Mouse (Mus musculus) liver, adult 2 months (tissue): Measurements from ENCODE around the gene Nlrx1. TPM values are rescaled to one million over a fixed set of nuclear protein-coding genes. Genes with fewer than 3 reads are reported as not detected.

Experiments
- DNase-seq: peaks from one replicate; pipeline ENCODE4 v3.0.0-alpha.2; 2011; ENCODE audit warnings: low read depth, low spot score; ENCODE audit errors: extremely low read depth
- H3K27ac ChIP-seq: fragments of 200-500 bp; replicated peaks from 2 replicates; pipeline ENCODE4 v1.5.1; 2012; ENCODE audit warnings: low read depth, mild to moderate bottlenecking, control low read depth, inconsistent platforms, low read length; ENCODE audit not compliant: insufficient read depth
- H3K27me3 ChIP-seq: fragments of 200-500 bp; 2 replicates; pipeline ENCODE4 v1.6.1; 2012; ENCODE audit warnings: mild to moderate bottlenecking, moderate library complexity, low read length, inconsistent platforms; ENCODE audit not compliant: control insufficient read depth, insufficient read depth
- H3K36me3 ChIP-seq: fragments of 200-500 bp; 2 replicates; pipeline ENCODE4 v1.6.1; 2012; ENCODE audit warnings: low read length, inconsistent platforms; ENCODE audit not compliant: control insufficient read depth, insufficient read depth
- H3K4me1 ChIP-seq: fragments of 200-500 bp; 2 replicates; pipeline ENCODE4 v1.6.1; 2011; ENCODE audit warnings: low read length; ENCODE audit not compliant: control insufficient read depth, insufficient read depth
- H3K4me3 ChIP-seq: fragments of 200-500 bp; 2 replicates; pipeline ENCODE4 v1.5.1; 2011; ENCODE audit warnings: low read depth, mild to moderate bottlenecking, control low read depth, low read length, moderate library complexity; ENCODE audit not compliant: insufficient read depth
- H3K79me2 ChIP-seq: fragments of 200-500 bp; 2 replicates; pipeline ENCODE4 v1.6.1; 2012; ENCODE audit warnings: inconsistent platforms, mild to moderate bottlenecking, low read length, moderate library complexity; ENCODE audit not compliant: control insufficient read depth, insufficient read depth
- H3K9ac ChIP-seq: fragments of 200-500 bp; 2 replicates; pipeline ENCODE4 v1.6.1; 2012; ENCODE audit warnings: low read depth, mild to moderate bottlenecking, control low read depth, inconsistent platforms, low read length
- CTCF ChIP-seq: fragments of 200-500 bp; IDR thresholded peaks from 2 replicates; pipeline ENCODE4 v1.5.1; 2011; ENCODE audit warnings: low read depth, low read length, control low read depth
- POLR2A ChIP-seq: fragments of 200-500 bp; IDR thresholded peaks from 2 replicates; pipeline ENCODE4 v1.6.1; 2011; ENCODE audit warnings: low read length, control low read depth; ENCODE audit not compliant: insufficient read depth; ENCODE audit errors: extremely low read depth
- WGBS: fragments of 180-500 bp; shearing (Covaris S2); methylation state at CpG from one replicate; pipeline ENCODE4 v1.1.7; 2018; 5-methylcytosine and 5-hydroxymethylcytosine counted together
- polyA plus RNA-seq: library from polyadenylated mRNA; depleted of rRNA; stranded (reverse); fragments of >200 nt; gene quantifications from 2 replicates; pipeline ENCODE4 v1.2.3, GENCODE M21; 2012; rRNA removed
- total RNA-seq: library from RNA; depleted of rRNA; stranded (reverse); fragments of >200 nt; gene quantifications from 2 replicates; pipeline ENCODE4 v1.2.3, GENCODE M21; 2014; rRNA removed

Nlrx1 gene
- total and polyA plus RNA-seq, 2 experiments: 3.5 to 10.0 TPM

GRCm38 (mm10) chr9:44209416-44209815 lies 59.0 kb downstream of the Nlrx1 start:
- H3K4me3 ChIP-seq: no peak overlapping the region
- no peaks in the 10 kb centered on the region for H3K4me1 ChIP-seq
- TF ChIP-seq POLR2A (no peak), CTCF (no peak)
- H3K36me3 ChIP-seq: no peaks in the 10 kb centered on the region
- 81% methylated on average over 4 of the region's 4 CpGs for WGBS
- no peak overlapping the region for H3K9ac ChIP-seq
- peaks cover 16% of the 10 kb centered on the region; the same call in 1 of the 2 replicates for H3K79me2 ChIP-seq
- H3K27me3 ChIP-seq: no peaks in the 10 kb centered on the region
- no peak for DNase-seq
- H3K27ac ChIP-seq: no peak overlapping the region

DNA sequence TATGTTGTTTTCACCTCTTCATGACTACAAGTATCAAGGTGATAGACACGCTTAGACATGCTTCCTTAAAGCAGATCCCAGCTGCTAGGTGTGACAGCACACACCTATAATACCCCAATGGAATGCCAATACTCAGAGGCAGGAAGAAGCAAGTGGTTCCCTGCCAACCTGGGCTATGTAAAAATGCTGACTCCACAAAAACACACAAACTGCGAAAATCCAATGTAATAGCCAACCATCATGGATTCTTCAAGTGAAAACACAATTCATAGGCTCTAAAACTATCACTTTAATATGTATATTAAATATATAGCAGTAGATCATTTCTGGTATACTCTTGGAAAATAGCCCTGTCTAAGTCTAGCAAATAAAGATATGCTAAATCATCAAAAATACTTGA lies 60.6 kb downstream of the Nlrx1 start:
- TF ChIP-seq POLR2A (no peak), CTCF (no peak)
- H3K4me3 ChIP-seq: no peak overlapping the region

More for the DNA sequence above, 60.6 kb downstream of the Nlrx1 start:
- no peaks in the 10 kb centered on the region for H3K36me3 ChIP-seq
- no peaks in the 10 kb centered on the region for H3K4me1 ChIP-seq
- no peaks in the 10 kb centered on the region for H3K27me3 ChIP-seq
- no peak overlapping the region for H3K27ac ChIP-seq
- H3K79me2 ChIP-seq: peaks cover 18% of the 10 kb centered on the region; the same call in 1 of the 2 replicates
- DNase-seq: no peak
- 81% methylated on average over 2 of the region's 2 CpGs for WGBS
- no peak overlapping the region for H3K9ac ChIP-seq

Other genes with a start within 250 kb of the Nlrx1 start
- gene Thy1, start 225.2 kb downstream of the Nlrx1 start, total RNA-seq: 0.46 and 0.87 TPM in 2 replicates
- gene Thy1, start 225.2 kb downstream of the Nlrx1 start, polyA plus RNA-seq: 3.2 and 4.5 TPM in 2 replicates
- gene Usp2, start 201.6 kb downstream of the Nlrx1 start, total RNA-seq: 9.9 and 13.6 TPM in 2 replicates
- gene Usp2, start 201.6 kb downstream of the Nlrx1 start, polyA plus RNA-seq: 1.6 and 3.1 TPM in 2 replicates
- under 0.01 TPM in 1 of 2 replicates, not detected in the other for gene Mfrp, start 166.9 kb downstream of the Nlrx1 start, total RNA-seq
- not detected in 2 replicates for gene Mfrp, start 166.9 kb downstream of the Nlrx1 start, polyA plus RNA-seq
- gene C1qtnf5, start 161.4 kb downstream of the Nlrx1 start, total RNA-seq: 2.7 and 3.0 TPM in 2 replicates
- 5.6 and 5.7 TPM in 2 replicates for gene C1qtnf5, start 161.4 kb downstream of the Nlrx1 start, polyA plus RNA-seq
- 0.09 TPM in 1 of 2 replicates, not detected in the other for gene Gm49380, start 155.1 kb downstream of the Nlrx1 start, total RNA-seq
- not detected in 2 replicates for gene Gm49380, start 155.1 kb downstream of the Nlrx1 start, polyA plus RNA-seq
- gene Rnf26, start 155.1 kb downstream of the Nlrx1 start, total RNA-seq: 3.1 and 5.0 TPM in 2 replicates
- 16.7 and 19.0 TPM in 2 replicates for gene Rnf26, start 155.1 kb downstream of the Nlrx1 start, polyA plus RNA-seq
- 3.6 and 6.7 TPM in 2 replicates for gene Mcam, start 134.1 kb downstream of the Nlrx1 start, total RNA-seq
- 4.2 and 4.5 TPM in 2 replicates for gene Mcam, start 134.1 kb downstream of the Nlrx1 start, polyA plus RNA-seq
- 2.8 and 4.3 TPM in 2 replicates for gene Cbl, start 34.5 kb downstream of the Nlrx1 start, total RNA-seq
- gene Cbl, start 34.5 kb downstream of the Nlrx1 start, polyA plus RNA-seq: 1.8 and 2.4 TPM in 2 replicates
- gene Ccdc153, start 27.9 kb downstream of the Nlrx1 start, total RNA-seq: not detected in 2 replicates
- gene Ccdc153, start 27.9 kb downstream of the Nlrx1 start, polyA plus RNA-seq: not detected in 2 replicates
- not detected in 2 replicates for gene Pdzd3, start 17.1 kb downstream of the Nlrx1 start, total RNA-seq
- gene Pdzd3, start 17.1 kb downstream of the Nlrx1 start, polyA plus RNA-seq: not detected in 2 replicates
- gene Abcg4, start 20.0 kb upstream of the Nlrx1 start, total RNA-seq: not detected in 2 replicates
- gene Abcg4, start 20.0 kb upstream of the Nlrx1 start, polyA plus RNA-seq: 0.11 TPM in 1 of 2 replicates, not detected in the other
- 7.4 and 7.6 TPM in 2 replicates for gene Hinfp, start 37.1 kb upstream of the Nlrx1 start, total RNA-seq
- gene Hinfp, start 37.1 kb upstream of the Nlrx1 start, polyA plus RNA-seq: 10.6 and 16.9 TPM in 2 replicates
- gene C2cd2l, start 51.7 kb upstream of the Nlrx1 start, total RNA-seq: 5.2 and 7.9 TPM in 2 replicates
- 60.1 and 60.9 TPM in 2 replicates for gene C2cd2l, start 51.7 kb upstream of the Nlrx1 start, polyA plus RNA-seq
- gene Dpagt1, start 57.4 kb upstream of the Nlrx1 start, total RNA-seq: 8.7 and 13.1 TPM in 2 replicates
- gene Dpagt1, start 57.4 kb upstream of the Nlrx1 start, polyA plus RNA-seq: 57.4 and 71.7 TPM in 2 replicates
- 5.6 and 11.2 TPM in 2 replicates for gene H2afx, start 66.1 kb upstream of the Nlrx1 start, total RNA-seq
- 22.5 and 23.6 TPM in 2 replicates for gene H2afx, start 66.1 kb upstream of the Nlrx1 start, polyA plus RNA-seq
- gene Hmbs, start 75.6 kb upstream of the Nlrx1 start, total RNA-seq: 61.3 and 67.7 TPM in 2 replicates
- 58.8 and 61.4 TPM in 2 replicates for gene Hmbs, start 75.6 kb upstream of the Nlrx1 start, polyA plus RNA-seq
- gene Vps11, start 93.1 kb upstream of the Nlrx1 start, total RNA-seq: 14.5 and 22.0 TPM in 2 replicates
- gene Vps11, start 93.1 kb upstream of the Nlrx1 start, polyA plus RNA-seq: 15.9 and 17.0 TPM in 2 replicates
- 87.8 and 131 TPM in 2 replicates for gene Hyou1, start 110.9 kb upstream of the Nlrx1 start, total RNA-seq
- gene Hyou1, start 110.9 kb upstream of the Nlrx1 start, polyA plus RNA-seq: 75.0 and 111 TPM in 2 replicates
- gene Slc37a4, start 128.3 kb upstream of the Nlrx1 start, total RNA-seq: 250 and 307 TPM in 2 replicates
- gene Slc37a4, start 128.3 kb upstream of the Nlrx1 start, polyA plus RNA-seq: 153 and 185 TPM in 2 replicates
- gene Rps25, start 138.5 kb upstream of the Nlrx1 start, total RNA-seq: 455 and 516 TPM in 2 replicates
- 82.7 and 98.8 TPM in 2 replicates for gene Rps25, start 138.5 kb upstream of the Nlrx1 start, polyA plus RNA-seq
- 31.0 and 35.0 TPM in 2 replicates for gene Trappc4, start 139.0 kb upstream of the Nlrx1 start, total RNA-seq
- 28.0 and 30.7 TPM in 2 replicates for gene Trappc4, start 139.0 kb upstream of the Nlrx1 start, polyA plus RNA-seq
- gene Ccdc84, start 150.0 kb upstream of the Nlrx1 start, total RNA-seq: 8.8 and 10.2 TPM in 2 replicates
- gene Ccdc84, start 150.0 kb upstream of the Nlrx1 start, polyA plus RNA-seq: 14.7 and 22.0 TPM in 2 replicates
- not detected in 2 replicates for gene Foxr1, start 172.5 kb upstream of the Nlrx1 start, total RNA-seq
- gene Foxr1, start 172.5 kb upstream of the Nlrx1 start, polyA plus RNA-seq: not detected in 2 replicates
- gene Upk2, start 186.4 kb upstream of the Nlrx1 start, total RNA-seq: not detected in 2 replicates
- not detected in 2 replicates for gene Upk2, start 186.4 kb upstream of the Nlrx1 start, polyA plus RNA-seq
- 5.4 and 5.9 TPM in 2 replicates for gene Bcl9l, start 214.2 kb upstream of the Nlrx1 start, total RNA-seq
- 26.0 and 27.9 TPM in 2 replicates for gene Bcl9l, start 214.2 kb upstream of the Nlrx1 start, polyA plus RNA-seq